Mouse (Mus musculus) hindbrain, embryonic 10.5 days (tissue): ENCODE measurements around the gene Plk2. TPM values are rescaled to one million over a fixed set of nuclear protein-coding genes. Genes with fewer than 3 reads are reported as not detected.
"Not testable (repeated sequence)": the region's sequence is repeated elsewhere in the genome, so short reads cannot be mapped to it uniquely, and the experiment has no call there.

ENCODE experiments used
- DNase-seq: peaks from one replicate; pipeline ENCODE4 v3.0.0-alpha.2; 2017; ENCODE audit warnings: low spot score
- H3K27ac ChIP-seq: fragments of 300-500 bp; sonication (generic); 2 replicates; pipeline ENCODE4 v1.5.1; 2016; ENCODE audit warnings: mild to moderate bottlenecking, moderate library complexity
- H3K27me3 ChIP-seq: fragments of 300-500 bp; sonication (generic); 2 replicates; pipeline ENCODE4 v1.6.1; 2016; ENCODE audit warnings: mild to moderate bottlenecking; ENCODE audit not compliant: poor library complexity, insufficient read depth, severe bottlenecking
- H3K36me3 ChIP-seq: fragments of 300-500 bp; sonication (generic); 2 replicates; pipeline ENCODE4 v1.6.1; 2016; ENCODE audit warnings: mild to moderate bottlenecking, moderate library complexity
- H3K4me1 ChIP-seq: fragments of 300-500 bp; sonication (generic); replicated peaks from 2 replicates; pipeline ENCODE4 v1.6.1; 2016; ENCODE audit warnings: mild to moderate bottlenecking
- H3K4me3 ChIP-seq: fragments of 300-500 bp; sonication (generic); 2 replicates; pipeline ENCODE4 v1.5.1; 2016; ENCODE audit warnings: mild to moderate bottlenecking, moderate library complexity
- H3K9me3 ChIP-seq: fragments of 300-500 bp; sonication (generic); 2 replicates; pipeline ENCODE4 v1.6.1; 2016; ENCODE audit warnings: mild to moderate bottlenecking, moderate library complexity
- WGBS: fragments of 180-500 bp; shearing (Covaris S2); methylation state at CpG from one replicate; pipeline ENCODE4 v1.1.7; 2016; 5-methylcytosine and 5-hydroxymethylcytosine counted together
- polyA plus RNA-seq: library from polyadenylated mRNA; unstranded; fragments of >200 nt; fragmentation: Nextera tagmentation; extraction: Ambion mirVana; gene quantifications from 2 replicates; pipeline ENCODE4 v1.2.1, GENCODE M21; 2016

Gene Plk2
- polyA plus RNA-seq, 1 experiment from 2014 or later, result 59.9 TPM

DNA sequence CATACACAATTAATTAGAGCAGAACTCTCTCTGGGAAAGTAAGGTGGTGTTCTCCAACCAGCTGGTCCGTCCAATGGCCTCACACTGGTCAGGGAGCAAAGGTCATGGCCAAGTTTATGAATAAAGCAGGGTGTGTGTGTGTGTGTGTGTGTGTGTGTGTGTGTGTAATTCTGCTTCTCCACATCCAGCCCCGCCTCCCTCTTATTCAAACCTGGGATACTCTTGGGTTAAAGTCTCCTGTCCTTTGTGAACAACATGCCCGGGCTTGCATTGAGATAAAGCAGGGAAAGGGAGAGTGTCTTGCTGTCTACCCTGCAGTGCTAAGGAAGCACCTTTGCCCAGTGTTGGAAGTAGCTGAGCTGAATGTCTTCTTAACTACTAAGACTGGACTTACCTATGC lies 2.2 kb upstream of the Plk2 start:
- Histone ChIP-seq H3K9me3 (peaks cover 11% of the 10 kb centered on the region; the same call in 1 of the 2 replicates), H3K4me3 (no peak overlapping the region), H3K27me3 (peaks cover 14% of the 10 kb centered on the region), H3K4me1 (peaks cover 14% of the 10 kb centered on the region; the same call in 1 of the 2 replicates), H3K27ac (no peak overlapping the region), H3K36me3 (peaks cover 2% of the 10 kb centered on the region)
- WGBS, result 47% methylated on average over 3 of the region's 3 CpGs
- DNase-seq, result no peak

DNA sequence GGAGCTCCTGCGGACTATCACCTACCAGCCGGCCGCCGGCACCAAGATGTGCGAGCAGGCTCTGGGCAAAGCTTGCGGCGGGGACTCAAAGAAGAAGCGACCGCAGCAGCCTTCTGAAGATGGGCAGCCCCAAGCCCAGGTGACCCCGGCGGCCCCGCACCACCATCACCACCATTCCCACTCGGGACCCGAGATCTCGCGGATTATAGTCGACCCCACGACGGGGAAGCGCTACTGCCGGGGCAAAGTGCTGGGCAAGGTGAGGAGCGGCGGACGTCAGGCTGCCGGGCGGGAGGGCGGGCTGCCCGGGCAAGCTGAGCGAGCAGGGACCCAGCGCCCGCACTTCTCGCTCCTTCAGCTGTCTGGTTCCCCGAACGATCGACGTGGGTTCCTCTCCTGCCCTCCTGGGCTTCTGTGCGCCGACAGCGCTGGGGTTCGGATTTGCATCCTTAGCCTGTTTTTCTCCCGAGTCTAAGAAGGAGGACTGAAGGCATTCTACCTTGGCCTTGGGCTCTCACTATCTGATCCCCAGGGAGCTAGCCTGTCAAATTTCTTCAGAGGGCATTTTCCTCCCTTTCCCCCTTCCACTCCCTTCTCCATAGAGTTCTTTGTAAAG lies 441 bp downstream of the Plk2 start:
- H3K9me3 ChIP-seq, result no peaks in the 10 kb centered on the region
- DNase-seq, result no peak

GRCm38 (mm10) chr13:110395916-110396685 lies 1.3 kb downstream of the Plk2 start:
- Histone ChIP-seq H3K27me3 (peaks cover 14% of the 10 kb centered on the region), H3K27ac (peak overlapping the region; percentile 88)
- DNase-seq, result no peak

More for the DNA sequence above, 441 bp downstream of the Plk2 start:
- WGBS, result under 1% methylated on average over 41 of the region's 41 CpGs
- H3K36me3 ChIP-seq, result peaks cover 26% of the 10 kb centered on the region
- H3K27me3 ChIP-seq, result peaks cover 14% of the 10 kb centered on the region
- H3K4me1 ChIP-seq, result peaks cover 14% of the 10 kb centered on the region; the same call in 1 of the 2 replicates
- H3K4me3 ChIP-seq, result peak overlapping the region; percentile 78
- H3K27ac ChIP-seq, result peak overlapping the region; percentile 88

DNA sequence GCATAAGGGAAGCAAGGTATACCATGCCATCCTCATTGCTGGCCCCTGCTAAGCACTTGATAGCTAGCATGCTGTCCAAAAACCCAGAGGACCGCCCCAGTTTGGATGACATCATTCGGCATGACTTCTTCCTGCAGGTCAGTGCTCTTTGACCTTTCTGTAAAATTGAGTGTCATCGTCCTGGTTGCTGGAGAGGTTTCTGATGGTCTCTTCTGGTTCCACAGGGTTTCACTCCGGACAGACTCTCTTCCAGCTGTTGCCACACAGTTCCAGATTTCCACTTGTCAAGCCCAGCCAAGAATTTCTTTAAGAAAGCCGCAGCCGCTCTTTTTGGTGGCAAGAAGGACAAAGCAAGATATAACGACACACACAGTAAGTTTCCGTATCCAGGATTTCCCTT lies 2.9 kb downstream of the Plk2 start:
- peaks cover 13% of the 10 kb centered on the region for H3K27me3 ChIP-seq
- DNase-seq, result no peak
- H3K36me3 ChIP-seq, result peaks cover 35% of the 10 kb centered on the region
- H3K4me3 ChIP-seq, result no peak overlapping the region
- peaks cover 14% of the 10 kb centered on the region; the same call in 1 of the 2 replicates for H3K4me1 ChIP-seq
- no peaks in the 10 kb centered on the region for H3K9me3 ChIP-seq
- no peak overlapping the region for H3K27ac ChIP-seq
- 88% methylated on average over 8 of the region's 8 CpGs for WGBS

More at GRCm38 (mm10) chr13:110395916-110396685, 1.3 kb downstream of the Plk2 start:
- 31% methylated on average over 21 of the region's 21 CpGs for WGBS
- H3K4me3 ChIP-seq, result peak overlapping the region; percentile 78
- peaks cover 14% of the 10 kb centered on the region; the same call in 1 of the 2 replicates for H3K4me1 ChIP-seq
- peaks cover 35% of the 10 kb centered on the region for H3K36me3 ChIP-seq
- no peaks in the 10 kb centered on the region for H3K9me3 ChIP-seq

GRCm38 (mm10) chr13:110398513-110399270 lies 3.8 kb downstream of the Plk2 start:
- DNase-seq, result no peak
- WGBS, result 83% methylated on average over 24 of the region's 24 CpGs
- H3K9me3 ChIP-seq, result no peaks in the 10 kb centered on the region
- no peak overlapping the region for H3K4me3 ChIP-seq
- H3K27ac ChIP-seq, result no peak overlapping the region
- H3K4me1 ChIP-seq, result peaks cover 14% of the 10 kb centered on the region; the same call in 1 of the 2 replicates
- H3K36me3 ChIP-seq, result peaks cover 35% of the 10 kb centered on the region
- H3K27me3 ChIP-seq, result peaks cover 9% of the 10 kb centered on the region

DNA sequence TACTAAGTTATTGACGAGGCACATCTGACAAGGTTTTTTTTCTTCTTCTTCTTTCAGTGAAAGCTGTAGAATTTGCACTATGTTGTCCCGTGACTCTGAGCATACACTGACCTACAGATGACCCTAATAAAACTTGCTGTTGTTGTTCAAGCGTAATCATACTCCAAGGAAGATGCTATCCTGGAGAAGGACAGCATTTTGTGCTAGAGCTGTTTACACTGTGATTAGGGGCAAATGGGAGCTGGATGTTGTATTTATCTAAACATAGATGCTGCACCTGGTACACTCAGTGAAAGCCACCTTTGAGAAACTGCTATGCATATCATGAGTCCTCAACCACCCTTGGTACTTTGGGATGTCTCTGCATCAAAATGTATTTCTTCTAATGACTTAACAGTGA lies 6.6 kb downstream of the Plk2 start:
- DNase-seq, result no peak
- WGBS, result 87% methylated on average over 3 of the region's 3 CpGs
- Histone ChIP-seq H3K9me3 (no peaks in the 10 kb centered on the region), H3K36me3 (peaks cover 35% of the 10 kb centered on the region), H3K27ac (no peak overlapping the region), H3K4me1 (no peaks in the 10 kb centered on the region), H3K27me3 (peaks cover 4% of the 10 kb centered on the region), H3K4me3 (no peak overlapping the region)

DNA sequence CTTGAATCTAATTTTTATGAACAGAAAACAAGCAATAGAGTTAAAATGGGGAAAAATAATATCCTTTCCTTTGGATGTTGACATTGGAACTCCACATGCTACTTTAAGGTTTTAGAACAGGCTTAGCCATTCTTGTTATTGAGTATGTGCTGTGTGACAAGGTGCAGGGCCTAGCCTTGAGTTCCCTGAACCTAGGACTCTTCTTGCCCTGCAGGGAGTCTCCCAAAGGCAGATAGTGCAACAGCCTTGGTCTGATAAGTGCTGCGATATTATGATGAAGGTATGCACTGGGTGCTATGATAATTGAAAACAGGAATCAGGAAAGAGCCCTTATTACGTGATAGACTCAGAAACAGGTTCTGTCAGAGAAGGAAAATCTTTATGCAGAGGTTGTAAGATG lies 7.0 kb downstream of the Plk2 start:
- DNase-seq, result no peak
- Histone ChIP-seq H3K9me3 (no peaks in the 10 kb centered on the region), H3K36me3 (peaks cover 35% of the 10 kb centered on the region), H3K4me3 (no peak overlapping the region), H3K27ac (no peak overlapping the region), H3K27me3 (peaks cover under 1% of the 10 kb centered on the region), H3K4me1 (no peaks in the 10 kb centered on the region)
- 87% methylated on average over 2 of the region's 2 CpGs for WGBS

- Histone ChIP-seq H3K27me3 (no peaks in the 10 kb centered on the region; the same call in 1 of the 2 replicates), H3K36me3 (peaks cover 19% of the 10 kb centered on the region), H3K9me3 (no peaks in the 10 kb centered on the region), H3K4me3 (no peak overlapping the region), H3K27ac (no peak overlapping the region), H3K4me1 (no peaks in the 10 kb centered on the region)
- DNase-seq, result no peak
- WGBS, result 63% methylated on average over 8 of the region's 8 CpGs
Observed at GRCm38 (mm10) chr13:110404059-110404458, 9.2 kb downstream of the Plk2 start.

DNA sequence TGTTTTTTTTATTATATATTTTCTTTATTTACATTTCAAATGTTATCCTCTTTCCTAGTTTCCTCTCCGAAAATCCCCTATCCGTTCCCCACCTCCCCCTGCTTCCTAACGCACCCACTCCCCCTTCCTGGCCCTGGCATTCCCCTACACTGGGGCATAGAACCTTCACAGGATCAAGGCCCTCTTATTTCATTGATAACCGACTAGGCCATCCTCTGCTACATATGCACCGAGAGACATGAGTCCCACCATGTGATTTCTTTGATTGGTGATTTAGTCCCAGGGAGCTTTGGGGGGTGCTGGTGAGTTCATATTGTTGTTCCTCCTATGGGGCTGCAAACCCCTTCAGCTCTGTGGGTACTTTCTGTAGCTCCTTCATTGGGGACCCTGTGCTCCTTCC lies 9.8 kb downstream of the Plk2 start:
- H3K4me3 ChIP-seq, DNase-seq, H3K9me3 ChIP-seq, H3K27me3 ChIP-seq, H3K27ac ChIP-seq, H3K4me1 ChIP-seq: not testable (repeated sequence)
- H3K36me3 ChIP-seq, result peaks cover 13% of the 10 kb centered on the region
- 89% methylated on average over 5 of the region's 5 CpGs for WGBS

DNA sequence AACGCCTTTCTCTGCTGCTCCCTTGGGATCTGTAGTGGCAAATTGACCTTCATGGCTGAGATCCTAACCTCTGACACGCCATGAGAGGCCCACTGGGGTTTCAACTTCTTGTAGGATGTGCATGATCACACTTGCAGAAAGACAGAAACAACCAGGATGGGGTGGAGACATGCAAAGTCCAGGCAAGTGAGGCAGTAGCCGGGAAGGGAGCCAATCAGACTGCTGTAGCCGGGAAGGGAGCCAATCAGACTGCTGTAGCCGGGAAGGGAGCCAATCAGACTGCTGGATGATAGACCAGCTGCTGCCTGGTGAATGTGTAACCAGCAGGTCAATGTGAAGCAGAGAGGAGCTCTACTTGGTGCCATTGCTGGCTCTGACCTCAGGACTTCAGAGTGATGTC lies 11.3 kb downstream of the Plk2 start:
- H3K4me1 ChIP-seq, result no peaks in the 10 kb centered on the region
- H3K36me3 ChIP-seq, result no peaks in the 10 kb centered on the region
- no peak overlapping the region for H3K4me3 ChIP-seq
- WGBS, result 70% methylated on average over 5 of the region's 5 CpGs
- no peak overlapping the region for H3K27ac ChIP-seq
- no peak for DNase-seq
- H3K27me3 ChIP-seq, result no peaks in the 10 kb centered on the region
- no peaks in the 10 kb centered on the region for H3K9me3 ChIP-seq

DNA sequence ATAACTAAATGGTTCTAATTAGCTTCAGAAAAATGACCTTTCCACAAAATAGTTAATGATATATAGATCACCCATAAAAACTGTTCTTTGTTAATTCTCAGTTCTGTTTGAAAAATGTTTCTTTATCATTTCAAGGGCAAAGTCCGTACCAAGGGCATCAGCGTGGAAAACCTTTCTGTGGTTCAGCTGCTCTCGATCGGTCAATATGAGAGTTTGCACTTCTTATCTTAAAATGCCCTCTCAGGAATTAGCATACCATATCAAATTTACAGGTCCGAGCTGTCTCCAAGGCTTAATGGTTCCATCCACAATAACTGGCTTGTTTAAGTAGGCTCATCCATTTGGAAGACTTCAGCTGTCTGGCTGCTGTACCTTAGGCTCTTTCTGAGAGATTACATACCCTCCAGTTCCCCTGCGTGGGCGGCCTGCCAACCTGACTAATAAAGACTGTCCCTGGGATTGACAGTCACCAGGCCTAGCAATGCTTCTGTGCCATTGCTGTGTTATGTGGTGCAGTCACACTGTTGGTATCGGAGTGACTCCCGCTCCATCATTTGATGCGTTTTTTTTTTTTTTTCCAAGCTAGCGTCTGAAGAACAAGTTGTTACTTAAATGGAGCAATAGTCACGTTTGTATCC lies 17.8 kb downstream of the Plk2 start:
- H3K27me3 ChIP-seq, result no peaks in the 10 kb centered on the region
- no peaks in the 10 kb centered on the region for H3K9me3 ChIP-seq
- no peak overlapping the region for H3K27ac ChIP-seq
- no peaks in the 10 kb centered on the region for H3K4me1 ChIP-seq
- H3K36me3 ChIP-seq, result no peaks in the 10 kb centered on the region
- no peak for DNase-seq
- 91% methylated on average over 12 of the region's 12 CpGs for WGBS
- no peak overlapping the region for H3K4me3 ChIP-seq

- H3K9me3 ChIP-seq, result no peaks in the 10 kb centered on the region
- H3K36me3 ChIP-seq, result no peaks in the 10 kb centered on the region
- no peak for DNase-seq
- no peaks in the 10 kb centered on the region for H3K4me1 ChIP-seq
- no peak overlapping the region for H3K4me3 ChIP-seq
- H3K27me3 ChIP-seq, result no peaks in the 10 kb centered on the region
- no peak overlapping the region for H3K27ac ChIP-seq
- WGBS, result 87% methylated on average over 5 of the region's 5 CpGs
Observed at GRCm38 (mm10) chr13:110418656-110419055, 23.8 kb downstream of the Plk2 start.
